Mouse (Mus musculus): ENCODE measurements around the gene Cspg4.

- no peak for TF ChIP-seq POLR2A (IDR thresholded peaks at IDR 0.05; ENCODE audit: extremely low read depth, insufficient read depth, low read length)
- no peak for TF ChIP-seq CTCF (IDR thresholded peaks at IDR 0.05; ENCODE audit: low read depth, low read length)
These were observed 18.6 kb downstream of the Cspg4 start for GRCm38 (mm10) chr9:56883470-56883869.
